Mouse (Mus musculus): ENCODE results near the gene Castor1. TPM values are rescaled to one million over a fixed set of nuclear protein-coding genes. Genes with fewer than 3 reads are reported as not detected.

Gene Castor1
- 30.6 TPM for polyA plus RNA-seq (2017; shearing (Covaris generic))

GRCm38 (mm10) chr11:4217914-4218629, at the start of gene Castor1:
Castor1 (plus strand) TSS chr11:4218225.

GRCm38 (mm10) chr11:4186486-4187317, 31.3 kb upstream of the Castor1 start, which contains the start of gene Tbc1d10a:
Tbc1d10a (plus strand) TSS chr11:4186789.

GRCm38 (mm10) chr11:4235665-4236545, 17.9 kb downstream of the Castor1 start, which contains the start of gene Osm:
Osm (plus strand) TSS chr11:4236420.

GRCm38 (mm10) chr11:4256846-4257607, 39.0 kb downstream of the Castor1 start, which contains the start of gene Lif:
Lif (plus strand) TSS chr11:4257557.

Other genes starting within 250 kb of the Castor1 start
- not detected for gene 4930556J24Rik, start 241.4 kb upstream of the Castor1 start, polyA plus RNA-seq (2017; shearing (Covaris generic))
- gene Gal3st1, start 234.6 kb upstream of the Castor1 start, polyA plus RNA-seq (2017; shearing (Covaris generic)): not detected
- not detected for gene Sec14l4, start 186.8 kb upstream of the Castor1 start, polyA plus RNA-seq (2017; shearing (Covaris generic))
- not detected for gene Sec14l3, start 153.4 kb upstream of the Castor1 start, polyA plus RNA-seq (2017; shearing (Covaris generic))
- 0.80 TPM for gene Mtfp1, start 122.8 kb upstream of the Castor1 start, polyA plus RNA-seq (2017; shearing (Covaris generic))
- 1.6 TPM for gene Sec14l2, start 94.8 kb upstream of the Castor1 start, polyA plus RNA-seq (2017; shearing (Covaris generic))
- gene Rnf215, start 83.0 kb upstream of the Castor1 start, polyA plus RNA-seq (2017; shearing (Covaris generic)): 23.9 TPM
- 3.6 TPM for gene Ccdc157, start 57.9 kb upstream of the Castor1 start, polyA plus RNA-seq (2017; shearing (Covaris generic))
- 42.3 TPM for gene Sf3a1, start 57.9 kb upstream of the Castor1 start, polyA plus RNA-seq (2017; shearing (Covaris generic))
- gene Tbc1d10a, start 31.4 kb upstream of the Castor1 start, polyA plus RNA-seq (2017; shearing (Covaris generic)): 85.1 TPM
- gene Osm, start 18.2 kb downstream of the Castor1 start, polyA plus RNA-seq (2017; shearing (Covaris generic)): 7.4 TPM
- 10.8 TPM for gene Lif, start 39.3 kb downstream of the Castor1 start, polyA plus RNA-seq (2017; shearing (Covaris generic))
- gene Hormad2, start 222.9 kb downstream of the Castor1 start, polyA plus RNA-seq (2017; shearing (Covaris generic)): 0.76 TPM